ENCODE assay signal across 7 mouse cellular contexts in genomic region chr10:61399156-61399734, GRCm38 (mm10). TPM values are rescaled to one million over a fixed set of nuclear protein-coding genes. Genes with fewer than 3 reads are reported as not detected.
DNase-seq lines count a peak whose midpoint lies in the region; ATAC-seq lines count a peak whose summit lies in the region.

No protein-coding gene starts in this region.

- H3K4me3 ChIP-seq in hindbrain, embryonic 14.5 days (replicated peaks; ENCODE audit: low read length) = no peak overlapping the region

- no peak overlapping the region for H3K4me2 ChIP-seq in hindbrain, embryonic 14.5 days (replicated peaks)

- no peak overlapping the region for H3K27ac ChIP-seq in hindbrain, embryonic 14.5 days

- H3K36me3 ChIP-seq in hindbrain, embryonic 14.5 days (replicated peaks; ENCODE audit: control insufficient read depth, insufficient read depth) = no peaks in the 10 kb centered on the region

- H3K4me1 ChIP-seq in hindbrain, embryonic 14.5 days (replicated peaks; ENCODE audit: control insufficient read depth, insufficient read depth, low read length) = no peaks in the 10 kb centered on the region

- WGBS in hindbrain, embryonic 14.5 days = 27% methylated on average over 13 of the region's 13 CpGs

- peak; percentile 88 for DNase-seq in R1 (ENCODE audit: low read depth, low spot score)
- DNase-seq in cerebellum, adult 9-11 months = peak; percentile 43
- DNase-seq in frontal cortex, postnatal 25 days (ENCODE audit: low spot score in 2 of 2) = peak; percentile 33 to 48
- DNase-seq in hindbrain, embryonic 14.5 days (ENCODE audit: low spot score) = peak; percentile 92
- peak; percentile 56 to 66 for DNase-seq in left cerebral cortex, adult 18-20 months (ENCODE audit: low spot score in 2 of 2)
- DNase-seq in lung, postnatal 4 days = peak; percentile 73 to 79
- DNase-seq in skeletal muscle tissue, adult 2 months (ENCODE audit: low read depth, low spot score) = peak; percentile 77

- no peaks in the 10 kb centered on the region for H3K9me3 ChIP-seq in hindbrain, embryonic 14.5 days (ENCODE audit: control insufficient read depth, low read length)

- no peaks in the 10 kb centered on the region for H3K27me3 ChIP-seq in hindbrain, embryonic 14.5 days (ENCODE audit: control insufficient read depth, insufficient read depth, low read length)

- H3K9ac ChIP-seq in hindbrain, embryonic 14.5 days = no peak overlapping the region

- peak; percentile 87 for ATAC-seq in hindbrain, embryonic 14.5 days (ENCODE audit: low FRiP score)

RNA-seq across cellular contexts. Expression of gene Pald1, which starts 15.9 kb away (rescaled TPM):
- polyA plus RNA-seq in hindbrain, embryonic 14.5 days (2014; fragmentation: Nextera tagmentation; extraction: Ambion mirVana) = 24.5 and 26.7 TPM in 2 replicates
- 1 to 10 TPM; 6.8 to 8.5 TPM for total RNA-seq in left cerebral cortex, adult 18-20 months (2021)

RNA-seq across cellular contexts. Expression of gene Nodal, which starts 18.5 kb away (rescaled TPM):
- polyA plus RNA-seq in hindbrain, embryonic 14.5 days (2014; fragmentation: Nextera tagmentation; extraction: Ambion mirVana) = 0.13 and 0.29 TPM in 2 replicates
- total RNA-seq in left cerebral cortex, adult 18-20 months (2021) = under 1 TPM; 0.23 to 0.26 TPM

RNA-seq across cellular contexts. Expression of gene Eif4ebp2, which starts 53.2 kb away (rescaled TPM):
- polyA plus RNA-seq in hindbrain, embryonic 14.5 days (2014; fragmentation: Nextera tagmentation; extraction: Ambion mirVana) = 37.4 and 38.8 TPM in 2 replicates
- 10 to 100 TPM; 49.2 to 53.4 TPM for total RNA-seq in left cerebral cortex, adult 18-20 months (2021)

Comparison
In these comparisons a context has a peak if more than half of its experiments do, and no peak if none do; other contexts are left out.
1. DNase-seq: peak in every context shown above with its lines; median percentile 92 in hindbrain, embryonic 14.5 days; 88 in R1; 77 in skeletal muscle tissue, adult 2 months; 76 in lung, postnatal 4 days; 61 in left cerebral cortex, adult 18-20 months; 43 in cerebellum, adult 9-11 months; 40 in frontal cortex, postnatal 25 days.